Mouse (Mus musculus) heart, postnatal 14 days (tissue): Measurements from ENCODE around the gene Jun. TPM values are rescaled to one million over a fixed set of nuclear protein-coding genes. Genes with fewer than 3 reads are reported as not detected.

Source experiments
- DNase-seq, 2 experiments: peaks; one replicate each; pipeline ENCODE4 v3.0.0; 2021 to 2022
- intact Hi-C: fragments of 180-260 bp; cut with DNase I; formaldehyde crosslinking; loops from one replicate; pipeline ENCODE4 v1.15.1; 2025
- total RNA-seq, 2 experiments: library from RNA; stranded (reverse); gene quantifications; 2 replicates each; pipeline ENCODE4 v1.2.3; 2021

Jun gene
- total RNA-seq, 2 experiments from 2014 or later, result 58.3 to 72.6 TPM

DNA sequence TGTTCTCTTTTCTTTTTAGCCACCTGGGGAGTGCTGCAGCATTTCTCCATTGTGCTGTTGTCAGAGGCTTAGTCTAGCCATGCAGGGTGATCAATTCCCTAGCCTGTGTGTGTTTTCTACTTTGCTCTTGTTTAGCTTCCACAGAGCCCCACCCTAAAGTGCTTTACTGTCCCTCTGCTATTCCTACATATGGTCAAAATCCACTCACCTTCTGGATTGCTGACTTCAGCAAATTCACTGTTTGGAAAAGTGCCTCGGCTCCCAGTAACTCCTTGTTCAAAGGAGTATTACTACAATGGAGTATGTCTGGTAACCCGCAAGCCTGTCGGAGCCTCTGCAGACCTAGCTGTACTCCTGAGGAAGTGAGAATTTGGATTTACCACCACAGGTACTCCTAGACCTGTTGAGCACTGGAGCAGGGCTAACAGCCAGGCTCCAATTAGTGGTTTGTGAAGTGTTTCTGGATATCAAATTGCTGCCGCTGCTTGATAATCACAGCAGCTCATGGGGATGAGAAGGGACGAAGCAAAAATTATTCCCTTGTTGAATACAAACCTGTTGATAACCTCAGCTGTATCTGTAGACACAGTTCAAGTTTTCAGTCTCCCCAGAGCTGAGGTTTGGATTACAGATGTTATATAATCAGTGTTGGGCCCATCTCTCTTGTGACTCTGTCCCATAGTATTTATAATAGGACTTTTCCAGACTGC is 3.8 kb downstream of the Jun start:
- DNase-seq, result no peak
- intact Hi-C loops, result loop anchor here (2.0 to 5.0 kb wide), 3 partner anchors 39 to 819 kb away; partner anchors contain the start of gene Fggy

DNA sequence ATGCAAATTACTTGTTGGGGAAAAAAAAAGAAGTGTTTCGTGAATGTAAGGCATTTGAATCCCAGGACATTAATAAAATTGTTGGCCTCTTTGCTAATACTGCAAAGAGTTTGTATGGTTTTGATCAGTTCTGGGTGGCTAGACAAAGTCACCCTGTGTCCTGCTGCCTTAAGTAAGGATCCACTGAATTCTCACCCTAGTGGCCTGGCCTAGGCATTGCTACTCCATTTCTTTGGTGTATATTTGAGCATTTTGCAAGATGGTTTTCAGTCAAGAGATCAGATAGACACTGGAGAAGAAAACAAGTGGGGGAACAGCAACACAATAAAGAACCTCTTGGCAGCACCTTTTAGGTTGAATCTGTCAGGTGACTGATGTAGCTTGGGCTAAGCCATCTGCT is 6.9 kb downstream of the Jun start:
- DNase-seq, result no peak
- intact Hi-C loops, result loop anchor here (5.0 kb wide), 2 partner anchors 512 to 822 kb away; partner anchors contain the start of gene Fggy

DNA sequence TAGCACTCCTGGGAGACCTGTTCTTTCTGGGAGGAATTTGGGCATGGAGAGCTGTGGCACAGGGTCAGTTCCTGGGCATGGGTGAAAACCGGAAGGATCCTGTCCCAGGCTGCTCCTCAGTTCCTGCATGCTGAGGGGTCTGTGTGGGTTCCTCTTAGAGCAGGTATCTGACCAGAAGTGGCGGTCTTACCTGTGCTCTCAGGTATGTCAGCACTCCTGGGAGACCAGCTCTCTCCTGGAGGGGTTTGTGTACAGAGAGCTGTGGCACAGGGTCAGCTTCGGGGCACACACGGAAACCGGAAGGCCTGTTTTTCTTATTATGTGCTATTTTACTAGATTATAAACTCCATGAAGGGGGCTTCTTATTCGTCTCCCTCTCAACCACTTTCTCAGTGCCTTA is 7.3 kb downstream of the Jun start:
- DNase-seq, result no peak
- intact Hi-C loops, result loop anchor here (5.0 kb wide), 2 partner anchors 513 to 823 kb away; partner anchors contain the start of gene Fggy

- DNase-seq, result peak in 1 of 2 experiments; percentile 27
Observed at GRCm38 (mm10) chr4:95038024-95038423, 14.0 kb downstream of the Jun start.

DNA sequence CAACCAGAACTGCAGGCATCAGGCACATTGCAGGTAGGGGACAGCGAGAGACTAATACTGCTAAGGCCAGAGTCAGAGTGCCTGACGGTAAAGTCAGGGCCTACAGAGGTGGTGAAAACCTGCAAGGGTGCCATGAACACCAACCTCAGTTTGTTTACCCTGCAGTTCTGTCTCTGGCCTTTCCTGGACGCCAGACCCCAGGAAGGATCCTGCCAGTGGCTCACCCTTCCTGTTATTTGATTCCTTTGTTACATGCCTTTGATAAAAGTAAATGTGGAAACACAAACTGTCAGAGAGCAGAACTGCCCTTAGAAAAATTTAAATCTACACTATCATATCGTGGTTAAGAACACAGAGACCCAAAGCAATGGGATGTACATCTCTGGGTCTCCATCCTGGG is 20.9 kb downstream of the Jun start:
- DNase-seq, result no peak
- intact Hi-C loops, result no loop called here

More at GRCm38 (mm10) chr4:95038024-95038423, 14.0 kb downstream of the Jun start:
- intact Hi-C loops, result no loop called here

- intact Hi-C loops, result no loop called here
- no peak for DNase-seq
Observed at GRCm38 (mm10) chr4:95025847-95026600, 26.0 kb downstream of the Jun start.

DNA sequence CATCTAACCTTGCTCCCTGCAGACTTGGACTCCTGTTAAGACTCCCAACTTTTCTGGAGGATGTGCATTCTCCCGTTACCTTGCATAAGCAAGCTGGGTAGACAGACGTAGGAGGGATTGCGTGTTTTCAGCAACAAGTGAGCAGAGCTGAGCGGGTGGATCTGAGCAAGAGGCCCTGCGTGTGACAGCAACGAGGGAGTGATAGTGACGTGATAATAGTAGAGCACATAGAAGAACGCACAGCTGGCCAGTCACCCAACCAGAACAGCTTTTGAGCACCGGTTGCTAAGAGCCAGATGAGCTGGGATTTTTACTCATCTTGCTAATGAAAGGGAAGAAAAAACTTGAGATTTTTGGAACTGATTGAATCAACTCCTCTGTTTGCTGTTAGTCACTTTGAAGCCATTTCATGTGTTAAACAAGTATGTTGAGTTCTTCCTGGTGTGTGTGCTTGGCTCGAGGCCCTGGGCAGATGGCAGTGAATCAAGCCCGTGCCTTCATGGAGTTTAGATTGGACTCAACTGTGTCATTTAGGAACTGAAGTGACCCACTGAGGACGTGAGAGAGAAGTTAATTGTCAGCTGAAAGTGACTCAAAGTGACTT is 28.6 kb downstream of the Jun start:
- intact Hi-C loops, result no loop called here
- no peak for DNase-seq

DNA sequence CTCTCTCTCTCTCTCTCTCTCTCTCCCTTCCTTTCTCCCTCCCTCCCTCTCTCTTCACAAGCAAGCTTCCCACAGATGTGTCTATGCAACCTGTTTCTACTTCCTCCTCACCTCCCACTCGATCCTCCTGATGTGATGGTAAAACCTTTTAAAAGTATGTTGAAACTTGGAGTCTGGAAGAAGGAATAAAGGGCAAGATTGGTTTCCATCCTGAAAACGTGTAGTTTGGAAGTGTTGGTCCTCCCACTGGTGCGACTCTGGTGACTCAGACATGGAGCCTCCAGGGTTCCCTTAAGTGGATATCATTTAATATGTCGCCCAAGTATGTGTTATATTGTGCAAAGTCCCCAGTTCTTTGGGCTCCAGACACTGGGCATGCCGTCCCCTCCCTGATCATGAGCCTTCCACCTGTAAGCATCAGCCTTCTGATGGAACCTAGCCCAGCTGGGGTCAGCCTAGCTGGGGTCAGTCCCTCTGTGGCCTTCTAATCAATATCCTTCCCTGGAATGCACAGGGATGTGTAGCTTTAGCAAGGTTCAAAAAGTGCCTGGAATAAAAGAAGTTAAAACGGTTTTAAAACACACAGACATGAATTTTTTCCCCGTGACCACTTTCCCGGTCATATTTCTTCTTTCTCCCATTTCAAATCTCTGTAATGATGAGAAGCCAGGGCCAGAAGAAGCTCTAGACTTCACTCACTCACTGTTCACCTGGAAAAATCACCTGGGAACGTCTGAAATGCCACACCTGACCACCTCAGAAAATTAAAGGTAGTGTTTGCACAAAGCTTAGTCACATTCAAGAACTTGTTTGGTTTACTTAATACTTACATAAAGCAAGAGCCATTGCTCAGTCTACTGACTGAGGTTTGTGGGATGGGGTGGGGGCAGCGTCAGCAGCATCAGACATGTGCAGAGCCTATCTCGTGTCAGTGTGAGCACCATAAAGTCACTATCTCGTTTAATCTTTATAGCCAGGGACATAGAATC is 30.1 kb downstream of the Jun start:
- no peak for DNase-seq
- intact Hi-C loops, result no loop called here

DNA sequence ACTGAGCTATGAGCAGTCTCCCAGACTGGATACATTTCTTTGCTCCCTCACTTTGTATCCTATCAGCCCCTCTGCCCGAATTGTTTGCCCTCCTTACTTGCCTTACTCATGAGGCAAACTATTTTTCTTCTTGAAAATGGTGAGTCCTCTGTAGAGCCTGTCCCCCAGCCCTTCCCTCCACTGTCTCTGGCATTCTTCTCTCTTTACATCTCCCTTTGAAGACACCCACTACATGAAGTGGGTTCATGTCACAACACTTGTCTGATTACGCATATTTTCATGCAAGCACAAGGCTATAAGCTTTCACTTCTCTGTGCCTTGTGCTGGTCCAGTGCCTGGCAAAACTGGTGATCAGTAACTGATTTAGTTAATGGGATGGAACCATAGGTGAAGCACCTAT is 31.8 kb downstream of the Jun start:
- no peak for DNase-seq

GRCm38 (mm10) chr4:95018221-95018620 is 33.8 kb downstream of the Jun start:
- intact Hi-C loops, result no loop called here
- no peak for DNase-seq

More for the DNA sequence above, 31.8 kb downstream of the Jun start:
- intact Hi-C loops, result no loop called here

- no peak for DNase-seq
- intact Hi-C loops, result no loop called here
Observed at GRCm38 (mm10) chr4:95012706-95013105, 39.3 kb downstream of the Jun start.

- no peak for DNase-seq
- intact Hi-C loops, result no loop called here
Observed at GRCm38 (mm10) chr4:95012256-95012655, 39.8 kb downstream of the Jun start.

DNA sequence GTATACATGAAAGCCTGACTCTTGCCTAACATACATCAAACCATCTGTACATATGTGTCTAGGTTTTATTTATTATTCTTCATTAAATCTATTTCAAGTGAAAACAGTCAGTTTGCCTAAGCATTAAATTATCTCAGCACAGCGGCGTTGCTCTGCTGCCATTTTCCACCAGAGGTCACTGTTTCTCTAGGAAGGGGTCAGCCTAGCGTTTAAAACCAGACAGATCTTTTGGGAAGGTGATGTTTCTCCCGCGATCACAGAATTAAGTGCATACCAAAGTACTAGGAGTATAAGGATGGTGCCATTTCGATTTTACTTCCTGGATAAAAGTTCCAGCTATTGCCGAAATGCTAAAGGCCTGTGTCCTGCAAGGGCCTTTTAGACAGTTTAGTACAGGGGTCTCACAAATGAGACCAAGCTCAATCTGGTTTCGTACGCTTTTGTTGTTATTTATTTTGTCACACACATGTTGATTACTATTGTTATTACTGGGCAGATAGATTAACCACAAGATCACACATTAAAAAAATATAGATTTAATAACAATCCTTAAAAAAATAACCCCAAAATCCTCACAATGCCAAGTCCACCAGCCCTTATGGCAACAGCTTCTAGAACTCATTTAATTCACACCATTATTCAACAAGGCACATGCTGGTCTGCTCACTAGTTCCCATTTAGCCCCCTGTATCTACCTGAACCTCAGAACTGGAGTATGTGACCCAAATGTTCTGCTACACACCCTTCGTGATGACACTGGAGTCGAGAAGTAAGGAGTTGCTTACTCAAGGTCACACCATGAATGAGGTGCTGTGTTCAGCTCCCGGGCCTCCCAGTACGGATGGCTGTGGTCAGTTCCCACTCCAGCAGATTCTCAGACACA is 43.6 kb downstream of the Jun start:
- intact Hi-C loops, result loop anchor here (1.0 to 2.0 kb wide), 2 partner anchors 40 to 863 kb away; no protein-coding TSS in a partner anchor
- DNase-seq, result peak; percentile 74 to 86

- intact Hi-C loops, result loop anchor here (1.0 to 2.0 kb wide), 3 partner anchors 41 to 918 kb away; no protein-coding TSS in a partner anchor
- DNase-seq, result no peak
Observed at GRCm38 (mm10) chr4:95007759-95008158, 44.3 kb downstream of the Jun start.

DNA sequence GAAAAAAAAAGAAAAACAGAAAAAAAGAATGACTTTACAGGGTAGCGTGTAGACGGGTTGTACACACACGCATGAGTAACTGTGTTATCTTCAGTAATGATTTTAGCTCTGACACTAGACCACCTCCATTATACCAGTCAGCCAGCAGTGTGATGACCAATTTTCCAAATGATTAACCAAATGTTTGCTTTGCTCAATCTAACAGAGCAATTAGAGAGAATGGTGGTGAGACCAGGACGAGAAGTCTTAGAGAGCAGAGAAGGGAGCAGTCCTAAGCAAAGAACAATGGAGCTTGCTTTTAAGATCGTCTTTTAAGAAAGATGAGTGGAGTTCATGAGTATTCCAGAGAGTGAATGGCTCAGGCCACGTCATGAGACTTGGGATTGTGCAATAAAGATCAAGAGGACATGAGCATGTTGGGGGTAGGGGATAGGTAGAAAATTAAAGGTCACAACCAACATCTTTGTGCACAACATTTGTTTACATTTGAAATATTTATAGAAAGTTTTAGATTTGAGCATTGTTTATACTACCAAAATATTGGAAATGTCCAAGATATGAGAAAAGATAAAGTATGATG is 46.7 kb downstream of the Jun start:
- intact Hi-C loops, result no loop called here
- no peak for DNase-seq

DNA sequence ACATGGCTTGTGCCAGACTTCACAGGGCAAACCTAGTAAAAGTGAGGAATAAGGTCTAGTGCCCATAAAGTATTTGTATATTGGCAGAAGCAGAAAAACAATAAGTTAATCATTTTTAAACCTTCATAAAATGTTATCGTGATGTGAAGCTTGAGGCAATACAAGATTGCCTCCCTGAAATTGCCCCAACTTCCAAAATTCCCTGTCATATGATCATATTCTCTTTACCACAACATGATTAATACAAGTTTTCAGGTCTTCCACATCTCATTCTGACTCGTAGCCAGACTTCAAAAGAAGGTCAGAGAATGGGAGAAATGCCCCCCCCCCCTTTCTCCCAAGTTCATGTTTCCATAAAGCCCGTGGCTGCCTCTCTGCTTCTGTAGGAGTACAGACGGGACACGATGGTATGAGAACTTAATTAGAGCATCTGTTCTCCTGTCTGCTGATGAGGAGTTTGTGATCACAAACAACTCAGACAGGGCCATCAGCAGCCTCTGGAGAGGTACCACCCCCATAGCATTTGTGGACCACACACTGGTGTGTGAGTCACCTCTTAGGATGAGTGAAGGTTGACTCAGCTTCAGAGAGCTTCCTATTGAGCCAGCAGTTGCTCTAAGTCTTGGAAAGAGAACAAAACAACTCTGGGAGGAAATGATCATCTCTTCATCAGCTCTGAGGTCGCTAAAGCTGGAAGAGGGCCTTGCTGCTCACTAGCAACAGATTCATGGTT is 50.8 kb downstream of the Jun start:
- no peak for DNase-seq
- intact Hi-C loops, result no loop called here

DNA sequence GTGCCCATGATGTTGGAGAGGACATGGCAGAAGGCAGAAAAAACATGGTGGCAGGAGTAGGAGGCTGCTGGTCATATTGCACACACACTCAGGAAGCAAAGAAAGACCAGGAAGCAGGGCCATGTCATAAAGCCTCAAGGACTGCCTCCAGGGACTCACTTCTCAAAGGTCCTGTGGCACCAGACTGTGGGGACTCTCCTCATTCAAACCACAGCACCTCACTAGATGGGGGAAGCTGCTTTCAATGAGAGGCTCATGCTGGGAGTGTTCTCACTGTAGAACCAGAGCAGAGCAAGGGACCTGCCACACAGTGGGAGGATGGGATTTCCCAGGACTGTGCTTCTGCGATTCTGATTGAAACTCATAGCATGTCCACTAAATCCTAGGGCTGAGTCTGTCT is 51.9 kb downstream of the Jun start:
- intact Hi-C loops, result no loop called here
- no peak for DNase-seq

- intact Hi-C loops, result no loop called here
Observed at GRCm38 (mm10) chr4:94999249-94999648, 52.8 kb downstream of the Jun start.

More at GRCm38 (mm10) chr4:94999249-94999648, 52.8 kb downstream of the Jun start:
- DNase-seq, result peak in 1 of 2 experiments; percentile 11
